Mouse (Mus musculus) forebrain, embryonic 10.5 days (tissue): ENCODE results near the gene Ghr. TPM values are rescaled to one million over a fixed set of nuclear protein-coding genes. Genes with fewer than 3 reads are reported as not detected.

Experiments used
- DNase-seq: peaks from one replicate; pipeline ENCODE4 v3.0.0-alpha.2; 2017; ENCODE audit warnings: low spot score; ENCODE audit errors: extremely low spot score
- H3K27ac ChIP-seq: fragments of 300-500 bp; sonication (generic); 2 replicates; pipeline ENCODE4 v1.5.1; 2016; ENCODE audit warnings: mild to moderate bottlenecking
- H3K27me3 ChIP-seq: fragments of 300-500 bp; sonication (generic); 2 replicates; pipeline ENCODE4 v1.6.1; 2016; ENCODE audit warnings: mild to moderate bottlenecking; ENCODE audit not compliant: poor library complexity, severe bottlenecking
- H3K36me3 ChIP-seq: fragments of 300-500 bp; sonication (generic); replicated peaks from 2 replicates; pipeline ENCODE4 v1.6.1; 2016; ENCODE audit warnings: mild to moderate bottlenecking, moderate library complexity
- H3K4me1 ChIP-seq: fragments of 300-500 bp; sonication (generic); 2 replicates; pipeline ENCODE4 v1.6.1; 2016
- H3K4me3 ChIP-seq: fragments of 300-500 bp; sonication (generic); 2 replicates; pipeline ENCODE4 v1.5.1; 2016; ENCODE audit warnings: mild to moderate bottlenecking, moderate library complexity
- H3K9me3 ChIP-seq: fragments of 300-500 bp; sonication (generic); 2 replicates; pipeline ENCODE4 v1.6.1; 2016; ENCODE audit warnings: mild to moderate bottlenecking, moderate library complexity
- WGBS: fragments of 180-500 bp; shearing (Covaris S2); methylation state at CpG from one replicate; pipeline ENCODE4 v1.1.7; 2016; 5-methylcytosine and 5-hydroxymethylcytosine counted together
- polyA plus RNA-seq: library from polyadenylated mRNA; unstranded; fragments of >200 nt; fragmentation: Nextera tagmentation; extraction: Ambion mirVana; gene quantifications from 2 replicates; pipeline ENCODE4 v1.2.1, GENCODE M21; 2016

The Ghr gene
- polyA plus RNA-seq, 1 experiment from 2014 or later = 5.7 TPM

DNA sequence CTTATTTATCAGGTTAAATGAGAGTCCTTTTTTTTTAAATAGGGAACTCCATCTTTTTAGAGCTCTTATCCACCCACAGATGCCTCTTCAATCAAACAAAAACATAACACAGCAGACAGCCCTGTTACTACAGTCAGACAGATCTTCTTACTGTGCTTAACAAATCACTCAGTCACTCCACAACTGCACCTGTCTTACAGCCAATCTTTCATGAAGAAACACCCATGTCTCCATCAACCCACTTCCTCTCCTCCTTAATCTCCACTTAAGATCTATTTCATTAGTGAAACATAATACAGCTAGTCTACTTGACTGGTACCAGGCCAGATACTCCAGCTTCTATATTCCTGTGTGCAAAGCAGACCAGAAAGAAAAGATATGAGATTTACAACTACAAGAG is 153.9 kb downstream of the Ghr start:
- H3K4me1 ChIP-seq = no peaks in the 10 kb centered on the region
- H3K36me3 ChIP-seq = no peaks in the 10 kb centered on the region
- H3K4me3 ChIP-seq = no peak overlapping the region
- no peaks in the 10 kb centered on the region for H3K9me3 ChIP-seq
- DNase-seq = no peak
- H3K27me3 ChIP-seq = no peaks in the 10 kb centered on the region
- no peak overlapping the region for H3K27ac ChIP-seq

DNA sequence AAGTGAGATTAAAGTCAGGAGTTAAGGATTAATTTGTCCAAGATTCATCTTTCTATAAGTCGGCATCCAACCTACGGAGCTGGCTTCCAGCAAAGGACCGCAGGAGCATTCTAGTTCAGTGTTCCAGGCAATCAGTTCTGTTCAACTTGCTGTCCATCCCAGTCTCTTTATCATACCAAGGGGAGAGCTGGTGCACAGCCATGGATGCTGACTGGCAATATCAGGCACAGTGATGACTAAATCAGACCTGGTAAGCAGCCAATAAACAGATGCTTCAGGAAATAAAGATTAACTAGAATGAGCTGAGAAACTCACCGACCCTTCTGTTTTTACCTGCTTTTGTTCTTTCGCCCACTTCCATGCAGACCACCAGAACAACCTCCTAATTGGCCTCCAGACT is 154.3 kb downstream of the Ghr start:
- H3K27me3 ChIP-seq = no peaks in the 10 kb centered on the region
- WGBS = 90% methylated on average over 5 of the region's 5 CpGs
- no peaks in the 10 kb centered on the region for H3K4me1 ChIP-seq
- DNase-seq = no peak
- no peaks in the 10 kb centered on the region for H3K9me3 ChIP-seq
- H3K27ac ChIP-seq = no peak overlapping the region
- H3K4me3 ChIP-seq = no peak overlapping the region
- no peaks in the 10 kb centered on the region for H3K36me3 ChIP-seq

DNA sequence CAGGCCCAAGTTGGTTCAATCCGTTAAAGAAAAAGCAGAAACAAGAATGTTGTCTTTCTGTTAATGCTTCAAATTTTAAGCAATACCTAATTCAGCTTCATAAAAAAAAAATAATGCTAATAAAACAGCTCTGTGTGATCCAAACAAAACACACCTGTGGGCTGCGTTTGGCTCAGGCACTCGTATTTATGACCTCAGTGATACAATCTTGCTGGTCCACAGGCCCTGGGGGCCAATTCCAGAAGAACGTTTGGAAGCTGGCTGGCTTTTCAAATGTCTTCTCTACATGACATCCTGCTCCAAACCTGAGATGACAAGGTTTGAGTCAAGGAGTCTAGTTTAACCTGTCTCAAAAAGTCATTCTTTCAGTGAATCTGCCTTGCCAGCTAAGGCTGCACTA is 156.9 kb downstream of the Ghr start:
- Histone ChIP-seq H3K27me3 (no peaks in the 10 kb centered on the region), H3K27ac (no peak overlapping the region), H3K9me3 (no peaks in the 10 kb centered on the region), H3K4me1 (0 out of 2 replicates have a peak, but pooled peaks cover 3% of the 10 kb centered on the region), H3K4me3 (no peak overlapping the region), H3K36me3 (no peaks in the 10 kb centered on the region)
- no peak for DNase-seq
- WGBS = 63% methylated on average over 4 of the region's 4 CpGs

DNA sequence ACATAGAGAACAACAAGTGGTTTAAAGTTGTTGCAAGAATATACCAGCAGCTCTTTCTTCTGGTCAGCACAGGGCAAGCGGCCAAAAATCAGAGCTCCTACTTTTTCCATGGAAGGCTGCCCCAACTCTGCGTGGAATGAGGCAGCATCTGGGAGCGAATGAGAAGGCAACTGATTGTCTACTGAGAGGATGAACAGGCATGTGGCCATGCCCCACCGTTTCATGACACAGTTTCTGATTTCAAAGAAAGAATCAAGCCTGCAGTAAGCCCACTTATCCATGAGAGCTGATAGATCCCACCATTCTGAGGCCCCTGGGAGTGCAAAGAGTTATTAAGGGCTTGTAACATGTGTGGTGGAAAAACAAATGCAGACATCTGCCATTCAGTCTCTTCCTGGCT is 160.1 kb downstream of the Ghr start:
- Histone ChIP-seq H3K4me1 (0 out of 2 replicates have a peak, but pooled peaks cover 3% of the 10 kb centered on the region), H3K4me3 (no peak overlapping the region), H3K36me3 (no peaks in the 10 kb centered on the region), H3K27ac (no peak overlapping the region), H3K9me3 (no peaks in the 10 kb centered on the region), H3K27me3 (no peaks in the 10 kb centered on the region)
- no peak for DNase-seq
- 84% methylated on average over 4 of the region's 4 CpGs for WGBS

DNA sequence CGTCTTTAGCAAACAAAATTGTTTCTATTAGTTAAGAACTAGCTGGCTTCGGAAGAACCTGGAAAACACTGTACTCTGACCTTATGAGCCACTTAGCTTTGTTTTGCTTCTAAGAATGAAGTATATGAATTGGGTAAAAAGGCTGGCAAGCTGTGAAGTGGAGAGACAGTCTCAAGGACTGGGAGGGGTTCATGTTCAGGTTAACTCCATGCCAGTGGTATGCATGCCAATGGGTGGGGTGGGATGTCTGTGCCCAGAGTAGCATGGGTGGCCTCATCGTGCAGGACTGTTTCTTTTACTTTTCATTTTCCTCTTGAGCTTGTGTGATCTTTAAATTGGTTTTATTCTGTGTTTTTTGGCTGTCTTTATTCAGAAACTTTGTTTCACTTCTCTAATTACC is 165.6 kb downstream of the Ghr start:
- no peak for DNase-seq
- Histone ChIP-seq H3K9me3 (no peaks in the 10 kb centered on the region), H3K4me1 (no peaks in the 10 kb centered on the region), H3K4me3 (no peak overlapping the region), H3K27me3 (no peaks in the 10 kb centered on the region), H3K27ac (no peak overlapping the region), H3K36me3 (no peaks in the 10 kb centered on the region)
- WGBS = 82% methylated on average over 3 of the region's 3 CpGs

DNA sequence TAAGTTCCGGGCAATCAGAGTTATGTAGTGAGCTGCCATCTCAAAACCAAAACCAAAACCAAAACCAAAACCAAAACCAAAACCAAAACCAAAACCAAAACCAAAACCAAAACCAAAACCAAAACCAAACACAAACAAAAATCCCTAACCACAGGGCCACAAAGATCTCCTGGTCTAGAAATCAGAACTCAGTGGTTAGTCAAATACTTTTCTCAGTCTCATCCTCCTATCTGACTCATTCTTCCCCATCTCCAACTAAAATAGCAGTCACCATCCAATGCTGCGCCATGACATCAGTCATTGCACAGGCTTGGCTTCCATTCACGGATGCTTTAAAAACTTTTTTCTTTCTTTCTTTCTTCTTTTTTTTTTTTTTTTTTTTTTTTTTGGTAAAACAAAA is 170.2 kb downstream of the Ghr start:
- WGBS = 92% methylated on average over 3 of the region's 3 CpGs

DNA sequence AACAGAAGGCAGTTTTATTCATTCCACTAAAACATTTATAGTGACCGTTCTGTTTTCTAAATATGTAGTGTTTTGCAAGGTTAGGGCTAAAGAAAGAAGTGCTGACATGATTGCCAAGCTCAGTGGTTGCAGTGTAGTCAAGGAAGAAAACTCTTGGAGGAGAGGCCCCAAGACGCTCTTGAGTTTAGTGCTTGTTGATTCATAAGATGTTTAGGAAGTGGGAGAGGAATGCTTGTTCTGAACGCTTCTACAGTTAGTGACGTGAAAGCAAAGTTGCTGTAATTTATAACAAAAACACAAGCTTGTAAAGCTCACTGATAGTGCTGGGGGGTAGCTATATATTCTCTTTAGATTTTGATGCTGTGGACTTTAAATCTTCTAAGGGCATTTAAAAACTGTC is 174.8 kb downstream of the Ghr start:
- 88% methylated on average over 4 of the region's 4 CpGs for WGBS
- Histone ChIP-seq H3K4me1 (no peaks in the 10 kb centered on the region), H3K9me3 (no peaks in the 10 kb centered on the region), H3K36me3 (no peaks in the 10 kb centered on the region), H3K4me3 (no peak overlapping the region), H3K27me3 (no peaks in the 10 kb centered on the region), H3K27ac (no peak overlapping the region)
- no peak for DNase-seq

More for the DNA sequence above, 170.2 kb downstream of the Ghr start:
- Histone ChIP-seq H3K9me3 (no peaks in the 10 kb centered on the region), H3K4me3 (no peak overlapping the region), H3K27me3 (no peaks in the 10 kb centered on the region), H3K27ac (no peak overlapping the region), H3K36me3 (no peaks in the 10 kb centered on the region), H3K4me1 (no peaks in the 10 kb centered on the region)
- no peak for DNase-seq

DNA sequence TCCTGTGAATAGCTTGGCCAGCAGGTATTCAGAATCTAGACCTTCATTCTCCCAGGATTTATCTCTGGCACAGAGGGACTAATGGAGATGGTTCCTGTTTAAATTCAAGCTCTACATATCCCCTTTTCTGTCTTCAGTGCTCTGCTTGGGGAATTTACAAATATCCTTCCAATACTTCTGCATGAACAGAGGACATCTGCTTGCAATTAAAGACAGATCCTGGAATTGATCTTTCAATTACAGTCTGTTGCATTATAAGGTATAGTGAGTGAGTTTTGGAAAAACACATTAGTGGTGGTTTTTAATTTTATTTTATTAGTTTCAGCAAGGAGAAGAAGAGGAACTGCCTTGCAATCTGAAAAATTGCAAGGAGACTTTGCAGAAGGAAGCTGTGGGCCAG is 184.1 kb downstream of the Ghr start:
- 0 out of 2 replicates have a peak, but pooled peaks cover 3% of the 10 kb centered on the region for H3K4me1 ChIP-seq
- H3K27me3 ChIP-seq = no peaks in the 10 kb centered on the region
- no peaks in the 10 kb centered on the region for H3K36me3 ChIP-seq
- H3K27ac ChIP-seq = no peak overlapping the region
- no peaks in the 10 kb centered on the region for H3K9me3 ChIP-seq
- DNase-seq = no peak
- H3K4me3 ChIP-seq = no peak overlapping the region

DNA sequence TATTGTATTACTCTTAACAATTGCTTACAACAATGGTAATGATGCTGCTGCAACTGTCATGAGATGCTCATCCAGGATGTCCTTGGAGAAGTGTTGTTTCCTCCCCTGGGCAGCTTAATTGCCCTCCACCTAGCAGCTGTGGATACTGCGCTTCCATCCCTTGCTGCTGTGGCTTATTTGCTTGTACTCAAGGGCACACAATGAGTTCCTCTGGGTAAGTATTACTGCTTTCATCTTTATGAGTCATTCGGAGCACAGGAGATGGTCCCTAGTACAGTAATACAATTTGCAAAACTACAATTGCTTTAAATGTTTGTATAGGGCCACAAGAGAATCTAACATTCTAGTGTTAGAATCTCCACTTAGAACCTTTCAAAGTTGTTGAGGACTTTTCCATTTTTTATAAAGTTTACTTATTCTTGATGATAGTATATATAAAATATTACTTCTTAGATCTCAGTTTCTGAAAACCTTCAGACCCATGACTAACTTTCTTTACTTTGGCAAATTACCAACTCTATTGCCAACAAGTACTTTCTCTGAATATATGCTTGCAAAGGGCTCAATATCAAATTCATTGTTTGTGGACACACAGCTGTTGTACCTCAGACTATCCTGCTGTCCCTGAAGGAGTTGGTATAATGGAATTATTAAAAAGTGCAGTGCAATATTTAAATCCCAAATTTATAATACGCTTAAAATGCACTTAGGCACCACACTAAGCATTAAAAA is 185.8 kb downstream of the Ghr start:
- H3K4me3 ChIP-seq = no peak overlapping the region
- no peaks in the 10 kb centered on the region for H3K36me3 ChIP-seq
- 89% methylated on average over 3 of the region's 3 CpGs for WGBS
- DNase-seq = no peak
- 0 out of 2 replicates have a peak, but pooled peaks cover 3% of the 10 kb centered on the region for H3K4me1 ChIP-seq
- no peaks in the 10 kb centered on the region for H3K9me3 ChIP-seq
- no peaks in the 10 kb centered on the region for H3K27me3 ChIP-seq
- no peak overlapping the region for H3K27ac ChIP-seq

DNA sequence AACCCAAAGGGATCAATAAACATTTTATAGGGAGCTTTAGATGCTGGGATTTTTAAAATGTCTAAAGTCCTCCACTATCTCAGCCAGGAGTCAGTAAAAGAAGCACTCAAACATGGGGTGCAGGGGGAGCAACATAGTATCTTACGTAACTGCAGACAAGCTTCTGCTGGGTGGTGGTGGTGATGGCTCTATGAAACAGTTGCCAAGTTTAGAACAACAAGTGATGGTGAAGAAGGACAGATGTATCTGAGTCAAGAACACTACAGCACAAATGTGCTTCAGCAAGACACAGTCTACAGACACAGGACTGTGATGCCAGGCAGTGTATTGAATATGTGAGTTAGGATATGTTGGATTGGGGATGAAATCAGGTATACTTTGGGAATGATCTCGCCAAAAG is 187.1 kb downstream of the Ghr start:
- DNase-seq = no peak
- WGBS = 87% methylated on average over 2 of the region's 2 CpGs
- H3K27me3 ChIP-seq = no peaks in the 10 kb centered on the region
- H3K4me1 ChIP-seq = 0 out of 2 replicates have a peak, but pooled peaks cover 3% of the 10 kb centered on the region
- no peak overlapping the region for H3K27ac ChIP-seq
- H3K36me3 ChIP-seq = no peaks in the 10 kb centered on the region
- H3K9me3 ChIP-seq = no peaks in the 10 kb centered on the region
- H3K4me3 ChIP-seq = no peak overlapping the region

DNA sequence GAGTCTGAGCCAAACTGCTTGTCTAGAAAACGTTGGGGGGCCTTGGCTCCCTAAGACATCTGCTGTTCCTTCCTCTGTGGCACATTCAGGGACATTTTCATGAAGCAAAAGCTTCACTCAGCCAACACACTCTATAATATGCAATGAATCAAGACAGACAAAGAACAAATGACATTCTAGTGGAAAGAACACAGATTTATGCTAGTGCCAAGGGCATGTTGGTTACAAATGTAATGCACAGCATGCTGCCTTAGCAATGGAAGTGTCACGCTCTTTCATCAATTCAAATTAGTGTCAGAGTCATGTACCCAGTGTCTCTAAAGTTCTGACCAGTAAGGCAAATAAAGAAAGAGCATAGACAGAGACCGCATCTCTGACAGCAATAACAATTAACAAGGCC is 187.6 kb downstream of the Ghr start:
- 85% methylated on average over 3 of the region's 3 CpGs for WGBS
- Histone ChIP-seq H3K27ac (no peak overlapping the region), H3K4me3 (no peak overlapping the region), H3K4me1 (0 out of 2 replicates have a peak, but pooled peaks cover 3% of the 10 kb centered on the region), H3K27me3 (no peaks in the 10 kb centered on the region), H3K9me3 (no peaks in the 10 kb centered on the region), H3K36me3 (no peaks in the 10 kb centered on the region)
- no peak for DNase-seq

DNA sequence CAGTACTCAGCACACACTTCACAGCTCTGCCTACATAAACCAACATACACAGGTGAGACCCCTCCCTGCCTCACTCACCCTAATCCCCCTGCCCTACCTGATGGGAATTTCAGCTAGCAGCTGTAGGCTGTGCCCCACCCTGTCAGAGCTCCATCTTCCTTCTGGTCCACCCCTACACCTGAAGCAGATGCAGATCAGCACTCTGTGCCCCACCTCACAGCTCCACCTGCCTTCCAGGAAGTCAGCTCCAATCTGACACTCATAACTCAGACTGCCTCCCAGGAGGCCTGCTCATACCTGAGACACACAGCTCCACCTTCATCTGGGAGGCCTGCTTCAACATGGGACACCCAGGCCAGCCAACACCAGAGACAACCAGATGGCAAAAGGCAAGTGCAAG is 192.6 kb downstream of the Ghr start:
- H3K36me3 ChIP-seq = no peaks in the 10 kb centered on the region
- H3K9me3 ChIP-seq = no peaks in the 10 kb centered on the region
- no peak overlapping the region for H3K27ac ChIP-seq
- H3K4me1 ChIP-seq = no peaks in the 10 kb centered on the region
- H3K4me3 ChIP-seq = no peak overlapping the region
- H3K27me3 ChIP-seq = no peaks in the 10 kb centered on the region
- no peak for DNase-seq

DNA sequence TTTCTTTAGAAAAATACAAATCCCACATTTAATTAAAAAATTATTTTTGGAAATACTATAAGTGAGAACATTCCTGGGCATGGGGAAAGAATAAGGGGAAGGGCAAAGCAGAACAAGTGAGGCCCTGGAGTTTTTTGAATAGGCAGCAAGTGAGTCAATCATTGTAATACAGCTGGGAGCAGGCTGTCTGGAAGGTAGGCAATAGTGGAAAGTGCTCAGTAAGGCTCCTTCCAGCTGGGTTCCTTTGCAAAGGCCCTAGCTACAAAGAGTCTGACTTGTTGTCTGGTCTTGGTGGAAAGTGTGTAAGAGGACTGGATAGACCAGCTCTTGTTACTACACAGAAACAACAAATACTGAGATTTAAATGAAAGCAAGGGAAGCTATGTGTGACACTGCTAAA is 194.3 kb downstream of the Ghr start:
- Histone ChIP-seq H3K4me1 (no peaks in the 10 kb centered on the region), H3K4me3 (no peak overlapping the region), H3K9me3 (no peaks in the 10 kb centered on the region), H3K27ac (no peak overlapping the region), H3K27me3 (no peaks in the 10 kb centered on the region), H3K36me3 (no peaks in the 10 kb centered on the region)
- DNase-seq = no peak

DNA sequence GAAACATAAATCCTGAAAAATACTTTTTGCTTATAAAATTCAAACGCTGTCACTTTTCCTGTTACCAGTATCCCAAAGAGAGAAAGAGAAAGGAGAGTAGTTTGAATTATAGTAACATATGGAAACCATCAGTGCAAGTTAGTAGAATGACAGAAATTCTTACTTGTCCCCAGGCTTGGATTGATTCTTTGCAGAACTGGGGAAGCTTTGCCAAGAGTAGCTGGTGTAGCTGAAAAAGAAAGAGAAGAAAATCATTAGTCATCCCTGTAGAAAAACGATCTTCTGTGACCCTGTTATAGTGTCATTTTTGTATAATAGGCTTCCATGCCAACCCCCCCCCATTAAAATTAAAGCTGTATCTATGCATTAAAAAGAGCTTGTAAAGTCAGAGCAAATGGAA is 194.8 kb downstream of the Ghr start:
- H3K36me3 ChIP-seq = no peaks in the 10 kb centered on the region
- no peaks in the 10 kb centered on the region for H3K27me3 ChIP-seq
- H3K27ac ChIP-seq = no peak overlapping the region
- no peak for DNase-seq
- no peak overlapping the region for H3K4me3 ChIP-seq
- no peaks in the 10 kb centered on the region for H3K4me1 ChIP-seq
- H3K9me3 ChIP-seq = no peaks in the 10 kb centered on the region
- 66% methylated on average over 2 of the region's 2 CpGs for WGBS
